Mouse (Mus musculus) hindbrain, embryonic 16.5 days (tissue): ENCODE results near the gene Lsm12. TPM values are rescaled to one million over a fixed set of nuclear protein-coding genes. Genes with fewer than 3 reads are reported as not detected.
A peak's percentile ranks its signal among the peaks of the same experiment; 100 is the strongest.

ENCODE experiments used
- ATAC-seq: fragments of 200-750 bp; cut with Nextera tagmentation; 2 replicates; pipeline ENCODE4 v1.8.0; 2017; ENCODE audit warnings: moderate TSS enrichment, moderate library complexity
- H3K27ac ChIP-seq: fragments of 300-500 bp; sonication (generic); 2 replicates; pipeline ENCODE4 v1.5.1; 2014; ENCODE audit warnings: low read depth, mild to moderate bottlenecking, control low read depth, low read length, moderate library complexity
- H3K27me3 ChIP-seq: fragments of 300-500 bp; sonication (generic); replicated peaks from 2 replicates; pipeline ENCODE4 v1.6.1; 2014; ENCODE audit warnings: low read length; ENCODE audit not compliant: control insufficient read depth, insufficient read depth
- H3K36me3 ChIP-seq: fragments of 300-500 bp; sonication (generic); 2 replicates; pipeline ENCODE4 v1.6.1; 2014; ENCODE audit warnings: mild to moderate bottlenecking, low read length, moderate library complexity, mixed read lengths; ENCODE audit not compliant: control insufficient read depth, insufficient read depth
- H3K4me1 ChIP-seq: fragments of 300-500 bp; sonication (generic); 2 replicates; pipeline ENCODE4 v1.6.1; 2014; ENCODE audit warnings: low read depth, low read length; ENCODE audit not compliant: control insufficient read depth, insufficient read depth
- H3K4me2 ChIP-seq: fragments of 300-500 bp; sonication (generic); 2 replicates; pipeline ENCODE4 v1.6.1; 2014; ENCODE audit warnings: mild to moderate bottlenecking, low read length, control low read depth, moderate library complexity
- H3K4me3 ChIP-seq: fragments of 300-500 bp; sonication (generic); 2 replicates; pipeline ENCODE4 v1.5.1; 2014; ENCODE audit warnings: mild to moderate bottlenecking, low read length, control low read depth, moderate library complexity
- H3K9ac ChIP-seq: fragments of 300-500 bp; sonication (generic); 2 replicates; pipeline ENCODE4 v1.6.1; 2014; ENCODE audit warnings: low read depth, mild to moderate bottlenecking, control low read depth, low read length, moderate library complexity
- H3K9me3 ChIP-seq: fragments of 300-500 bp; sonication (generic); 2 replicates; pipeline ENCODE4 v1.6.1; 2014; ENCODE audit warnings: mild to moderate bottlenecking, low read length, moderate library complexity; ENCODE audit not compliant: control insufficient read depth
- WGBS: fragments of 180-500 bp; shearing (Covaris S2); extraction: QIAGEN DNeasy Blood & Tissue Kit; methylation state at CpG from one replicate; pipeline ENCODE4 v1.1.7; 2014; 5-methylcytosine and 5-hydroxymethylcytosine counted together
- polyA plus RNA-seq: library from polyadenylated mRNA; unstranded; fragments of >200 nt; fragmentation: Nextera tagmentation; extraction: Ambion mirVana; gene quantifications from 2 replicates; pipeline ENCODE4 v1.2.1, GENCODE M21; 2015

The Lsm12 gene
- polyA plus RNA-seq, 1 experiment from 2014 or later = 116 TPM

- peak overlapping the region; percentile 33 for H3K4me3 ChIP-seq
- H3K9me3 ChIP-seq = no peaks in the 10 kb centered on the region
- no peak overlapping the region for H3K27ac ChIP-seq
- H3K4me1 ChIP-seq = peaks cover 64% of the 10 kb centered on the region
- 62% methylated on average over 7 of the region's 7 CpGs for WGBS
- peak overlapping the region; percentile 57 for H3K4me2 ChIP-seq
- no peak for ATAC-seq
- H3K27me3 ChIP-seq = no peaks in the 10 kb centered on the region
- peak overlapping the region; percentile 52; the same call in 1 of the 2 replicates for H3K9ac ChIP-seq
- no peaks in the 10 kb centered on the region for H3K36me3 ChIP-seq
Observed at GRCm38 (mm10) chr11:102217876-102218430, 32.9 kb upstream of the Lsm12 start.

GRCm38 (mm10) chr11:102217396-102217795 is 32.3 kb upstream of the Lsm12 start:
- peaks cover 65% of the 10 kb centered on the region for H3K4me1 ChIP-seq

GRCm38 (mm10) chr11:102216886-102217240 is 31.8 kb upstream of the Lsm12 start:
- Histone ChIP-seq H3K27me3 (no peaks in the 10 kb centered on the region), H3K9me3 (no peaks in the 10 kb centered on the region), H3K9ac (no peak overlapping the region), H3K36me3 (no peaks in the 10 kb centered on the region), H3K27ac (no peak overlapping the region), H3K4me2 (no peak overlapping the region), H3K4me3 (no peak overlapping the region), H3K4me1 (peaks cover 67% of the 10 kb centered on the region)
- no peak for ATAC-seq
- WGBS = 49% methylated on average over 5 of the region's 5 CpGs

More at GRCm38 (mm10) chr11:102217396-102217795, 32.3 kb upstream of the Lsm12 start:
- 86% methylated on average over 5 of the region's 6 CpGs for WGBS
- H3K4me2 ChIP-seq = peak overlapping the region; percentile 57
- ATAC-seq = no peak
- H3K27me3 ChIP-seq = no peaks in the 10 kb centered on the region
- no peak overlapping the region for H3K4me3 ChIP-seq
- no peaks in the 10 kb centered on the region for H3K9me3 ChIP-seq
- H3K36me3 ChIP-seq = no peaks in the 10 kb centered on the region
- no peak overlapping the region; the same call in 1 of the 2 replicates for H3K9ac ChIP-seq
- H3K27ac ChIP-seq = no peak overlapping the region

- H3K4me1 ChIP-seq = peaks cover 67% of the 10 kb centered on the region
- no peak for ATAC-seq
- no peak overlapping the region for H3K4me2 ChIP-seq
- H3K9me3 ChIP-seq = no peaks in the 10 kb centered on the region
- H3K36me3 ChIP-seq = no peaks in the 10 kb centered on the region; the same call in 1 of the 2 replicates
- no peak overlapping the region for H3K27ac ChIP-seq
- H3K9ac ChIP-seq = peak overlapping the region; percentile 17
- WGBS = 45% methylated on average over 12 of the region's 12 CpGs
- H3K27me3 ChIP-seq = no peaks in the 10 kb centered on the region
- H3K4me3 ChIP-seq = no peak overlapping the region
Observed at GRCm38 (mm10) chr11:102216056-102216885, 31.2 kb upstream of the Lsm12 start.

GRCm38 (mm10) chr11:102215511-102215910 is 30.4 kb upstream of the Lsm12 start:
- Histone ChIP-seq H3K36me3 (no peaks in the 10 kb centered on the region; the same call in 1 of the 2 replicates), H3K9me3 (no peaks in the 10 kb centered on the region), H3K27ac (no peak overlapping the region), H3K9ac (peak overlapping the region; percentile 17), H3K4me1 (peaks cover 67% of the 10 kb centered on the region), H3K4me2 (no peak overlapping the region), H3K4me3 (no peak overlapping the region), H3K27me3 (no peaks in the 10 kb centered on the region)
- WGBS = 73% methylated on average over 11 of the region's 11 CpGs
- ATAC-seq = no peak

- no peak overlapping the region; the same call in 1 of the 2 replicates for H3K9ac ChIP-seq
- WGBS = 39% methylated on average over 10 of the region's 10 CpGs
Observed at GRCm38 (mm10) chr11:102214430-102215156, 29.5 kb upstream of the Lsm12 start.

GRCm38 (mm10) chr11:102211936-102212341 is 26.8 kb upstream of the Lsm12 start:
- 49% methylated on average over 18 of the region's 18 CpGs for WGBS
- Histone ChIP-seq H3K4me3 (no peak overlapping the region), H3K9ac (no peak overlapping the region), H3K4me1 (peaks cover 62% of the 10 kb centered on the region), H3K36me3 (no peaks in the 10 kb centered on the region; the same call in 1 of the 2 replicates), H3K9me3 (no peaks in the 10 kb centered on the region), H3K4me2 (no peak overlapping the region), H3K27me3 (no peaks in the 10 kb centered on the region), H3K27ac (no peak overlapping the region)
- ATAC-seq = no peak

More at GRCm38 (mm10) chr11:102214430-102215156, 29.5 kb upstream of the Lsm12 start:
- ATAC-seq = no peak
- peaks cover 68% of the 10 kb centered on the region for H3K4me1 ChIP-seq
- H3K27me3 ChIP-seq = no peaks in the 10 kb centered on the region
- no peaks in the 10 kb centered on the region for H3K9me3 ChIP-seq
- no peaks in the 10 kb centered on the region; the same call in 1 of the 2 replicates for H3K36me3 ChIP-seq
- H3K4me3 ChIP-seq = no peak overlapping the region
- H3K4me2 ChIP-seq = no peak overlapping the region
- no peak overlapping the region for H3K27ac ChIP-seq

- H3K4me3 ChIP-seq = no peak overlapping the region
- WGBS = 76% methylated on average over 5 of the region's 5 CpGs
- H3K9ac ChIP-seq = no peak overlapping the region
- H3K27me3 ChIP-seq = no peaks in the 10 kb centered on the region
- H3K4me2 ChIP-seq = no peak overlapping the region
- H3K4me1 ChIP-seq = peaks cover 54% of the 10 kb centered on the region
- no peaks in the 10 kb centered on the region; the same call in 1 of the 2 replicates for H3K36me3 ChIP-seq
- H3K9me3 ChIP-seq = no peaks in the 10 kb centered on the region
- ATAC-seq = no peak
- H3K27ac ChIP-seq = no peak overlapping the region
Observed at GRCm38 (mm10) chr11:102211011-102211410, 25.9 kb upstream of the Lsm12 start.

GRCm38 (mm10) chr11:102210185-102210584 is 25.1 kb upstream of the Lsm12 start:
- 73% methylated on average over 3 of the region's 3 CpGs for WGBS
- H3K9me3 ChIP-seq = no peaks in the 10 kb centered on the region
- no peak overlapping the region for H3K4me2 ChIP-seq
- H3K36me3 ChIP-seq = no peaks in the 10 kb centered on the region; the same call in 1 of the 2 replicates
- no peak overlapping the region for H3K4me3 ChIP-seq
- H3K4me1 ChIP-seq = peaks cover 46% of the 10 kb centered on the region
- no peak for ATAC-seq
- H3K27me3 ChIP-seq = no peaks in the 10 kb centered on the region
- no peak overlapping the region for H3K27ac ChIP-seq
- no peak overlapping the region; the same call in 1 of the 2 replicates for H3K9ac ChIP-seq
